Mouse (Mus musculus) lung, embryonic 14.5 days (tissue): Measurements from ENCODE around the gene Ccdc114. TPM values are rescaled to one million over a fixed set of nuclear protein-coding genes. Genes with fewer than 3 reads are reported as not detected.
A peak's percentile ranks its signal among the peaks of the same experiment; 100 is the strongest.
"Not testable (repeated sequence)": the region's sequence is repeated elsewhere in the genome, so short reads cannot be mapped to it uniquely, and the experiment has no call there.

Source experiments
- ATAC-seq: fragments of 200-750 bp; cut with Nextera tagmentation; 2 replicates; pipeline ENCODE4 v1.8.0; 2017; ENCODE audit warnings: mild to moderate bottlenecking, moderate TSS enrichment, moderate library complexity; ENCODE audit not compliant: insufficient read depth
- DNase-seq: peaks from one replicate; pipeline ENCODE4 v3.0.0-alpha.2; 2015
- H3K27ac ChIP-seq: fragments of 300-500 bp; sonication (generic); 2 replicates; pipeline ENCODE4 v1.5.1; 2014; ENCODE audit warnings: low read depth, mild to moderate bottlenecking, moderate library complexity
- H3K27me3 ChIP-seq: fragments of 300-500 bp; sonication (generic); 2 replicates; pipeline ENCODE4 v1.6.1; 2014; ENCODE audit warnings: low read length, control low read depth; ENCODE audit not compliant: insufficient read depth
- H3K36me3 ChIP-seq: fragments of 300-500 bp; sonication (generic); 2 replicates; pipeline ENCODE4 v1.6.1; 2014; ENCODE audit warnings: control low read depth; ENCODE audit not compliant: insufficient read depth
- H3K4me1 ChIP-seq: fragments of 300-500 bp; sonication (generic); 2 replicates; pipeline ENCODE4 v1.6.1; 2014; ENCODE audit warnings: antibody characterized with exemption, control low read depth; ENCODE audit not compliant: insufficient read depth
- H3K4me2 ChIP-seq: fragments of 300-500 bp; sonication (generic); 2 replicates; pipeline ENCODE4 v1.6.1; 2014; ENCODE audit warnings: mild to moderate bottlenecking
- H3K4me3 ChIP-seq: fragments of 300-500 bp; sonication (generic); 2 replicates; pipeline ENCODE4 v1.5.1; 2014; ENCODE audit warnings: low read depth, low read length
- H3K9ac ChIP-seq: fragments of 300-500 bp; sonication (generic); 2 replicates; pipeline ENCODE4 v1.6.1; 2014
- H3K9me3 ChIP-seq: fragments of 300-500 bp; sonication (generic); 2 replicates; pipeline ENCODE4 v1.6.1; 2016; ENCODE audit warnings: low read depth, low read length, control low read depth
- CTCF ChIP-seq: IDR thresholded peaks from 2 replicates; pipeline ENCODE4 v1.5.1; 2016; ENCODE audit warnings: antibody characterized with exemption, low read depth
- WGBS: fragments of 180-500 bp; shearing (Covaris S2); extraction: QIAGEN DNeasy Blood & Tissue Kit; methylation state at CpG from one replicate; pipeline ENCODE4 v1.1.7; 2014; 5-methylcytosine and 5-hydroxymethylcytosine counted together
- polyA plus RNA-seq: library from polyadenylated mRNA; unstranded; fragments of >200 nt; fragmentation: Nextera tagmentation; extraction: Ambion mirVana; gene quantifications from 2 replicates; pipeline ENCODE4 v1.2.1, GENCODE M21; 2014

The Ccdc114 gene
- polyA plus RNA-seq, 1 experiment from 2014 or later = 4.4 TPM

GRCm38 (mm10) chr7:45941986-45942385 is 18.1 kb downstream of the Ccdc114 start:
- no peak overlapping the region for H3K9ac ChIP-seq

GRCm38 (mm10) chr7:45943280-45943679 is 19.4 kb downstream of the Ccdc114 start:
- H3K36me3 ChIP-seq, ATAC-seq, H3K9ac ChIP-seq, H3K27me3 ChIP-seq, H3K4me2 ChIP-seq, H3K27ac ChIP-seq, H3K9me3 ChIP-seq, H3K4me3 ChIP-seq, H3K4me1 ChIP-seq: not testable (repeated sequence)
- peak; percentile 44 for DNase-seq
- peak; percentile 49 for TF ChIP-seq CTCF
- WGBS = 33% methylated on average over 1 of the region's 1 CpGs

More at GRCm38 (mm10) chr7:45941986-45942385, 18.1 kb downstream of the Ccdc114 start:
- H3K27ac ChIP-seq = no peak overlapping the region
- H3K36me3 ChIP-seq = no peaks in the 10 kb centered on the region
- ATAC-seq (no peak), DNase-seq (no peak)
- no peak overlapping the region for H3K4me3 ChIP-seq
- H3K4me1 ChIP-seq = no peaks in the 10 kb centered on the region
- WGBS = 68% methylated on average over 9 of the region's 9 CpGs
- H3K9me3 ChIP-seq = no peaks in the 10 kb centered on the region
- H3K27me3 ChIP-seq = no peaks in the 10 kb centered on the region
- TF ChIP-seq CTCF = no peak
- H3K4me2 ChIP-seq = no peak overlapping the region

GRCm38 (mm10) chr7:45949061-45949460 is 25.2 kb downstream of the Ccdc114 start:
- no peak overlapping the region for H3K9ac ChIP-seq
- 67% methylated on average over 4 of the region's 4 CpGs for WGBS
- DNase-seq = no peak
- no peak overlapping the region for H3K27ac ChIP-seq
- no peaks in the 10 kb centered on the region for H3K36me3 ChIP-seq
- H3K27me3 ChIP-seq = no peaks in the 10 kb centered on the region
- no peak overlapping the region for H3K4me2 ChIP-seq
- TF ChIP-seq CTCF = no peak
- no peak for ATAC-seq
- H3K9me3 ChIP-seq = no peaks in the 10 kb centered on the region
- no peaks in the 10 kb centered on the region for H3K4me1 ChIP-seq
- no peak overlapping the region for H3K4me3 ChIP-seq

GRCm38 (mm10) chr7:45956611-45957010 is 32.7 kb downstream of the Ccdc114 start:
- Histone ChIP-seq H3K4me1 (no peaks in the 10 kb centered on the region), H3K36me3 (no peaks in the 10 kb centered on the region), H3K9ac (no peak overlapping the region), H3K27me3 (no peaks in the 10 kb centered on the region), H3K4me2 (no peak overlapping the region), H3K27ac (no peak overlapping the region), H3K4me3 (no peak overlapping the region), H3K9me3 (no peaks in the 10 kb centered on the region)
- DNase-seq (no peak), ATAC-seq (no peak)
- 54% methylated on average over 4 of the region's 4 CpGs for whole genome bisulfite sequencing
- no peak for TF ChIP-seq CTCF

DNA sequence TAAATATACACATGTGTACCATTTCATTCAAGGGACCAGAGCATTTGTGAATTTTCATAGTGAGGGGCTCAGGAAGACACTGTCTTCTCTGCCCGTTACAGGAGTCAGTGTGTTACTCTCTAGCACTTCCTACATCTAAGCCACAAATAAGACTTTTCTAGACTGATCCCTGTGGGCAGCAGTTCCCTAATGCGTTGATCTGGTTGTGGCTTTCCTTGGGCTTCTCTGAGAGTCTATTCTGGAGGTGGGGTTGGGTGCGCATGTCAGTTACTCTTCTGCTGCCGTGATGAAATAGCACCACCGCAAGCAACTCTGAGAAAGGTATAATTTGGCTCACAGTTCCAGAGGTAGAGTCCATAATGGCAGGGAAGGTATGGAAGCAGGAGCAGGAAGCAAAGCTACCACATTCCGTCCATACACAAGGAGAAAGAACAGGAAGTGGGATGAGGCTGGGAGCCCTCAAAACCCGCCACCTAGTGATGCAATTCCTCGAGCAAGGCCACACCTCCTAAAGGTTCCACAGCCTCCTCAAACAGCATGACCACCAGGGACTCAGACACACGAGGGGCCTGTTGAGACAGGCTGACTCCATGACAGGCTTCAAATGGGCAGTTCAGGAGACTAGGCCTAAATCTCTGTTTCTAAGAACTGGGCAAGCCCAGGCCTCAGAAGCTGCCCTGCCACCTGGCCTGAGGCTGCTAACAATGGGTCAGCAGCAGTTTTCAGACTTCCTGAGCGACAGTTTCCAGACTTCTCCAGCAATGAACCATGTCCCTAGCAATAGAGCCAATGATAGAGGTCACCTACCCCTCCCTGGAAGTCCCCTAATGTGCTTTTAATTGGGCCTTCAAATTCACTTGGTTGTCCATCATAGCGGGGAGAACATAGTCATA is 48.2 kb downstream of the Ccdc114 start:
- DNase-seq = no peak
- Histone ChIP-seq H3K36me3 (no peaks in the 10 kb centered on the region), H3K27me3 (no peaks in the 10 kb centered on the region), H3K27ac (no peak overlapping the region), H3K9me3 (no peaks in the 10 kb centered on the region), H3K4me2 (no peak overlapping the region), H3K4me3 (no peak overlapping the region), H3K4me1 (no peaks in the 10 kb centered on the region), H3K9ac (no peak overlapping the region)
- 75% methylated on average over 11 of the region's 11 CpGs for WGBS
- ATAC-seq = no peak
- no peak for TF ChIP-seq CTCF

DNA sequence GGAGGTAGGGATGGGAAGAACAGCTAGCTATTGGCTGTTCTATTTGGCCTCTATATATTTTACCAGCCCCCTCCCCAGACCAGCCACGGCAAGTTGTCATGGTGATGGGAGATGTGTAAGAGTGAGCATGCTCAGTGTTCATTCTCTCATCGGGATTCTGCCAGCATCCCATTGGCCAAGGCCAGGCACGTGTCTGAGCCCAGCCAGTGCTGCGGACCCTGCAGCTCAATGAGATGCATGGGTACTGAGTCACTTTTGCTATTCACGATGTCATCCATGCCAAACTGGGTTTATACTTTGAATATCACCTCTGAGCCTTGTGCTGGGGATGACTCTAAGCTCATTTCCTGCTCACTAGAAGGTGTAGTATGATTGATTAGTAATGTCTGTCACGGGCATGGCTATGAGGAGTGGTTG is 49.4 kb downstream of the Ccdc114 start:
- H3K4me3 ChIP-seq = no peak overlapping the region
- no peak overlapping the region for H3K4me2 ChIP-seq
- H3K9me3 ChIP-seq = no peaks in the 10 kb centered on the region
- DNase-seq (no peak), ATAC-seq (no peak)
- WGBS = 59% methylated on average over 6 of the region's 6 CpGs
- no peaks in the 10 kb centered on the region for H3K36me3 ChIP-seq
- no peaks in the 10 kb centered on the region for H3K4me1 ChIP-seq
- no peak overlapping the region for H3K9ac ChIP-seq
- no peaks in the 10 kb centered on the region for H3K27me3 ChIP-seq
- H3K27ac ChIP-seq = no peak overlapping the region
- no peak for TF ChIP-seq CTCF

GRCm38 (mm10) chr7:45974103-45974502 is 50.2 kb downstream of the Ccdc114 start:
- DNase-seq = no peak
- Histone ChIP-seq H3K4me1 (no peaks in the 10 kb centered on the region), H3K9ac (no peak overlapping the region), H3K4me2 (no peak overlapping the region), H3K4me3 (no peak overlapping the region), H3K36me3 (no peaks in the 10 kb centered on the region), H3K27ac (no peak overlapping the region), H3K9me3 (no peaks in the 10 kb centered on the region), H3K27me3 (no peaks in the 10 kb centered on the region)
- ATAC-seq = peak; percentile 44; the same call in 1 of the 2 replicates
- 20% methylated on average over 6 of the region's 6 CpGs for WGBS
- TF ChIP-seq CTCF = no peak
